Mouse (Mus musculus): ENCODE data around the gene Dlx3.

Dlx3 gene

GRCm38 (mm10) chr11:95157356-95157755 lies 37.4 kb downstream of the Dlx3 start:
- DNase-seq (ENCODE audit: low spot score), result no peak

GRCm38 (mm10) chr11:95157872-95158271 lies 38.0 kb downstream of the Dlx3 start:
- no peak for DNase-seq (ENCODE audit: low spot score)

- DNase-seq (ENCODE audit: low spot score), result no peak
These were observed 39.9 kb downstream of the Dlx3 start for GRCm38 (mm10) chr11:95159763-95160371.

- no peak for DNase-seq (ENCODE audit: low spot score)
These were observed 40.8 kb downstream of the Dlx3 start for GRCm38 (mm10) chr11:95160693-95161092.

GRCm38 (mm10) chr11:95161708-95162107 lies 41.8 kb downstream of the Dlx3 start:
- DNase-seq (ENCODE audit: low spot score), result no peak

- no peak for DNase-seq (ENCODE audit: low spot score)
These were observed 45.9 kb downstream of the Dlx3 start for GRCm38 (mm10) chr11:95165857-95166256.

Measured in spleen, adult 12 weeks (tissue).